Mouse (Mus musculus): ENCODE measurements around the gene Ctu2.
A peak's percentile ranks its signal among the peaks of the same experiment; 100 is the strongest.

Gene Ctu2

GRCm38 (mm10) chr8:122475580-122476320, at the start of gene Ctu2, which contains the start of gene Rnf166:
TSS of gene Ctu2 (plus strand) at chr8:122476143.
TSS of gene Rnf166 (minus strand) at chr8:122476064.
- DNase-seq, result peak; percentile 90

GRCm38 (mm10) chr8:122426145-122426544, 49.8 kb upstream of the Ctu2 start:
- DNase-seq, result no peak

GRCm38 (mm10) chr8:122427607-122428006, 48.3 kb upstream of the Ctu2 start:
- DNase-seq, result no peak

GRCm38 (mm10) chr8:122428163-122428562, 47.8 kb upstream of the Ctu2 start:
- no peak for DNase-seq

GRCm38 (mm10) chr8:122430058-122430636, 45.8 kb upstream of the Ctu2 start:
- no peak for DNase-seq

- DNase-seq, result no peak
These were observed 45.3 kb upstream of the Ctu2 start for GRCm38 (mm10) chr8:122430646-122431045.

- DNase-seq, result no peak
These were observed 44.1 kb upstream of the Ctu2 start for GRCm38 (mm10) chr8:122431694-122432442.

- no peak for DNase-seq
These were observed 43.3 kb upstream of the Ctu2 start, which contains the start of gene Cyba for GRCm38 (mm10) chr8:122432443-122433268. TSS of gene Cyba (minus strand) at chr8:122432930.

GRCm38 (mm10) chr8:122433269-122433905, 42.6 kb upstream of the Ctu2 start:
- DNase-seq, result no peak

- DNase-seq, result no peak
These were observed 40.6 kb upstream of the Ctu2 start for GRCm38 (mm10) chr8:122435375-122435774.

GRCm38 (mm10) chr8:122436146-122436545, 39.8 kb upstream of the Ctu2 start:
- DNase-seq, result no peak

GRCm38 (mm10) chr8:122436586-122437125, 39.3 kb upstream of the Ctu2 start:
- DNase-seq, result no peak

GRCm38 (mm10) chr8:122437708-122438331, 38.1 kb upstream of the Ctu2 start:
- DNase-seq, result no peak

GRCm38 (mm10) chr8:122439336-122439735, 36.6 kb upstream of the Ctu2 start:
- peak; percentile 74 for DNase-seq

GRCm38 (mm10) chr8:122441326-122441725, 34.6 kb upstream of the Ctu2 start:
- no peak for DNase-seq

- no peak for DNase-seq
These were observed 33.6 kb upstream of the Ctu2 start for GRCm38 (mm10) chr8:122442356-122442755.

GRCm38 (mm10) chr8:122442781-122443180, 33.2 kb upstream of the Ctu2 start:
- DNase-seq, result no peak

GRCm38 (mm10) chr8:122443262-122444006, 32.5 kb upstream of the Ctu2 start, which contains the start of gene Mvd:
TSS of gene Mvd (minus strand) at chr8:122443422.
- DNase-seq, result peak; percentile 98

GRCm38 (mm10) chr8:122444058-122444748, 31.7 kb upstream of the Ctu2 start:
- peak; percentile 70 for DNase-seq

- no peak for DNase-seq
These were observed 30.7 kb upstream of the Ctu2 start for GRCm38 (mm10) chr8:122445203-122445602.

Measured in cerebellum, adult 8-10 months (tissue).